Mouse (Mus musculus) CH12.LX (cell line): ENCODE measurements around the gene Mpc2. TPM values are rescaled to one million over a fixed set of nuclear protein-coding genes. Genes with fewer than 3 reads are reported as not detected.

ENCODE experiments used
- DNase-seq: peaks from one replicate; pipeline ENCODE4 v3.0.0-alpha.2; 2013; ENCODE audit errors: extremely low read depth
- H3K27ac ChIP-seq: 2 replicates; pipeline ENCODE4 v1.5.1; 2012; ENCODE audit warnings: low read depth, mild to moderate bottlenecking, control low read depth, moderate library complexity; ENCODE audit not compliant: insufficient read depth
- H3K27me3 ChIP-seq: replicated peaks from 2 replicates; pipeline ENCODE3; 2012; ENCODE audit warnings: inconsistent platforms
- H3K36me3 ChIP-seq, 2 experiments: replicated peaks in 1 of 2; 2 replicates each; pipeline versions ENCODE3 to v1.6.1; 2012; ENCODE audit warnings: inconsistent platforms in 1 of 2, low read length in 1 of 2, mild to moderate bottlenecking in 1 of 2, mixed read lengths in 1 of 2, moderate library complexity in 1 of 2; ENCODE audit not compliant: control insufficient read depth in 1 of 2, insufficient read depth in 1 of 2
- H3K4me1 ChIP-seq, 2 experiments: 2 replicates each; pipeline ENCODE4 v1.6.1; 2012; ENCODE audit warnings: inconsistent platforms in 1 of 2, moderate library complexity in 1 of 2; ENCODE audit not compliant: insufficient read depth in 2 of 2, control insufficient read depth in 1 of 2
- H3K4me2 ChIP-seq: 2 replicates; pipeline ENCODE4 v1.6.1; 2012; ENCODE audit warnings: low read depth, mild to moderate bottlenecking, control low read depth; ENCODE audit not compliant: poor library complexity, insufficient read depth, severe bottlenecking
- H3K4me3 ChIP-seq, 3 experiments: fragments of 150-350 bp in 1 of 3; sonication (generic) in 1 of 3; replicated peaks in 1 of 3; 2 replicates each; pipeline versions ENCODE3 to v1.5.1; 2011 to 2012; ENCODE audit warnings: low read depth in 2 of 3, low read length in 2 of 3, mild to moderate bottlenecking in 2 of 3, moderate library complexity in 2 of 3, control low read depth in 1 of 3, improper control_type of control experiment in 1 of 3, inconsistent platforms in 1 of 3, mixed read lengths in 1 of 3; ENCODE audit not compliant: poor library complexity in 1 of 3
- H3K79me2 ChIP-seq: replicated peaks from 2 replicates; pipeline ENCODE4 v1.6.1; 2012; ENCODE audit warnings: mild to moderate bottlenecking, moderate library complexity; ENCODE audit not compliant: control insufficient read depth, poor library complexity, insufficient read depth, severe bottlenecking; ENCODE audit errors: extremely low read depth
- H3K9ac ChIP-seq: 2 replicates; pipeline ENCODE4 v1.6.1; 2012; ENCODE audit warnings: low read depth, mild to moderate bottlenecking, control low read depth, moderate library complexity; ENCODE audit not compliant: insufficient read depth
- H3K9me3 ChIP-seq: replicated peaks from 2 replicates; pipeline ENCODE3; 2012; ENCODE audit warnings: low read length, inconsistent platforms, mixed read lengths
- BHLHE40 ChIP-seq: IDR thresholded peaks from 2 replicates; pipeline ENCODE4 v1.6.1; 2011; ENCODE audit warnings: mild to moderate bottlenecking, low read depth, low read length, improper control_type of control experiment
- CTCF ChIP-seq, 2 experiments: IDR thresholded peaks in 1 of 2; conservative IDR thresholded peaks in 1 of 2; 2 replicates each; pipeline ENCODE4 v1.5.1; 2011 to 2012; ENCODE audit warnings: low read depth in 2 of 2, low read length in 2 of 2, improper control_type of control experiment in 1 of 2, inconsistent platforms in 1 of 2, mild to moderate bottlenecking in 1 of 2, moderate library complexity in 1 of 2
- E2F4 ChIP-seq: IDR thresholded peaks from 2 replicates; pipeline ENCODE4 v1.6.1; 2011; ENCODE audit warnings: low read depth, low read length, improper control_type of control experiment; ENCODE audit not compliant: insufficient replicate concordance
- HCFC1 ChIP-seq: IDR thresholded peaks from 2 replicates; pipeline ENCODE4 v1.6.1; 2012; ENCODE audit warnings: low read depth, mild to moderate bottlenecking, inconsistent platforms, low read length, improper control_type of control experiment
- KAT2A ChIP-seq: IDR thresholded peaks from 2 replicates; pipeline ENCODE4 v1.6.1; 2012; ENCODE audit warnings: low read length, improper control_type of control experiment, inconsistent platforms; ENCODE audit not compliant: insufficient replicate concordance
- MAFK ChIP-seq: IDR thresholded peaks from 2 replicates; pipeline ENCODE4 v1.6.1; 2011; ENCODE audit warnings: low read length, improper control_type of control experiment; ENCODE audit not compliant: insufficient replicate concordance
- MAZ ChIP-seq: IDR thresholded peaks from 2 replicates; pipeline ENCODE4 v1.6.1; 2012; ENCODE audit warnings: low read depth, mild to moderate bottlenecking, inconsistent platforms, low read length, improper control_type of control experiment, moderate library complexity
- MEF2A ChIP-seq: IDR thresholded peaks from 2 replicates; pipeline ENCODE4 v1.6.1; 2014; ENCODE audit warnings: low read depth, mild to moderate bottlenecking, inconsistent platforms, low read length, improper control_type of control experiment, borderline replicate concordance
- NELFE ChIP-seq: IDR thresholded peaks from 2 replicates; pipeline ENCODE4 v1.6.1; 2011; ENCODE audit warnings: low read depth, low read length, improper control_type of control experiment
- POLR2A ChIP-seq: IDR thresholded peaks from 2 replicates; pipeline ENCODE4 v1.6.1; 2011; ENCODE audit warnings: low read depth, mild to moderate bottlenecking, improper control_type of control experiment, low read length
- RCOR1 ChIP-seq: conservative IDR thresholded peaks from 2 replicates; pipeline ENCODE4 v1.6.1; 2012; ENCODE audit warnings: low read depth, mild to moderate bottlenecking, inconsistent platforms, low read length, improper control_type of control experiment
- SIN3A ChIP-seq: IDR thresholded peaks from 2 replicates; pipeline ENCODE4 v1.6.1; 2012; ENCODE audit warnings: low read length, improper control_type of control experiment, inconsistent platforms
- UBTF ChIP-seq: IDR thresholded peaks from 2 replicates; pipeline ENCODE4 v1.6.1; 2012; ENCODE audit warnings: low read depth, mild to moderate bottlenecking, inconsistent platforms, low read length, improper control_type of control experiment, moderate library complexity
- USF2 ChIP-seq: conservative IDR thresholded peaks from 2 replicates; pipeline ENCODE4 v1.6.1; 2011; ENCODE audit warnings: low read depth, low read length, improper control_type of control experiment
- ZC3H11A ChIP-seq: IDR thresholded peaks from 2 replicates; pipeline ENCODE4 v1.6.1; 2012; ENCODE audit warnings: low read depth, mild to moderate bottlenecking, inconsistent platforms, low read length, improper control_type of control experiment
- ZNF384 ChIP-seq: IDR thresholded peaks from 2 replicates; pipeline ENCODE4 v1.6.1; 2012; ENCODE audit warnings: low read depth, low read length, improper control_type of control experiment, inconsistent platforms
- dilution Hi-C: fragments of 300-500 bp; cut with MboI; formaldehyde crosslinking; loops from 2 replicates; pipeline ENCODE4 v1.14.3; 2020; ENCODE audit warnings: low sequenced_read_pairs; ENCODE audit not compliant: extremely low pct_unique_long_range_greater_than_20kb, extremely low pct_ligation_motif_present
- in situ Hi-C: fragments of 300-500 bp; cut with MboI; formaldehyde crosslinking; loops from 3 replicates; pipeline ENCODE4 v1.14.3; 2019; ENCODE audit warnings: low sequenced_read_pairs, low pct_ligation_motif_present, low pct_unique_long_range_greater_than_20kb, mixed read lengths
- polyA plus RNA-seq: library from polyadenylated mRNA; unstranded; fragments of >175 nt; gene quantifications from 2 replicates; pipeline ENCODE4 v1.2.1, GENCODE M21; 2012; ENCODE audit warnings: low read depth; ENCODE audit not compliant: insufficient read length
- total RNA-seq, 2 experiments: library from RNA; depleted of rRNA; stranded (reverse); fragments of 300-350 nt in 1 of 2; fragments of >200 nt in 1 of 2; gene quantifications; 2 replicates each; pipeline ENCODE4 v1.2.3; 2012 to 2014

Mpc2 gene
- total and polyA plus RNA-seq, 3 experiments = 32.5 to 55.8 (median 44.0) TPM

DNA sequence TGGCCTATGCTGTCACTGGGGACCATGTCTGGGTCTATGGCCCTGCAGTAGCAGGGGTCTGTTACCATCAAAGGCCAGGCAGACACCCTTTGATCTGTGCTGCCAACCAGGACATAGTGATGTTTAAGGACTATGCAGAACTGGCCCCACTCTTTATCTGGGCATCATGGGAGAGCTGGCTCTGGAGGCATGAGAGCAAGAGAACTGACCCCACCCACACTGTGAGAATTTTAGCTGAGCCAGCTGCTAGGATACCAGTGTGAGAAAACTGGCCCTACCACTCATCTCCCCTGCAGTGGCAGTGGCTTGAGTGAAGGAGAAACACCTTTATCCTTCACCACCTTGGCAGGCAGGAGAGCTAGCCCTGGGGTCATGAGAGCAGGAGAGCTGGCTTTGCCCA is 19.2 kb upstream of the Mpc2 start:
- H3K36me3 ChIP-seq = no peaks in the 10 kb centered on the region
- DNase-seq = no peak
- no peak overlapping the region for H3K4me2 ChIP-seq
- no peaks in the 10 kb centered on the region for H3K27me3 ChIP-seq
- no peak for TF ChIP-seq USF2
- no peak for TF ChIP-seq HCFC1
- TF ChIP-seq SIN3A = no peak
- TF ChIP-seq MAFK = no peak
- no peak for TF ChIP-seq POLR2A
- TF ChIP-seq MAZ = no peak
- no peak for TF ChIP-seq NELFE
- no peak for TF ChIP-seq MEF2A
- no peak for TF ChIP-seq KAT2A
- H3K9me3 ChIP-seq = no peaks in the 10 kb centered on the region
- H3K27ac ChIP-seq = no peak overlapping the region
- in situ Hi-C loops (no loop called here), dilution Hi-C loops (no loop called here)
- no peaks in the 10 kb centered on the region for H3K79me2 ChIP-seq
- H3K4me3 ChIP-seq = no peak overlapping the region
- no peaks in the 10 kb centered on the region for H3K4me1 ChIP-seq
- no peak overlapping the region for H3K9ac ChIP-seq

DNA sequence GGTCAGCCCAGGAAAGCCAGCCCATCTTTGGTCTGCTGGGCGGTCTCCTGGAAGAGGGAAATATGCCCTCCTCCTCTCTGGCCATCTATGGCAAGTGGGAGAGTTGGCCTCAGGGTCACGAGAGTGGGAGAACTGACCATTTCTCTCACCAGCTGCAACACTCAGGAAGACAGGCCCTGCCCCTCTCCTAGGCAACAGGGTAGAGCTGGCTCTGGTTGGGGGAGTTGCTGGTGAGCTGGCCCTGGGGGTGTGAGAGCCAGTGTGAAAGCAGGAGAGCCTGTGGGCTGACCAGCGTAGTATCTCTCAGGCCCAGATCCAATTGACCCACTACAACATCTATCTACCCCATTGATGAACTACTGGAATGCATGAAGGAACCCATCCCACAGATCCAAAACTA is 18.7 kb upstream of the Mpc2 start:
- dilution Hi-C loops = no loop called here
- Histone ChIP-seq H3K36me3 (no peaks in the 10 kb centered on the region), H3K4me2 (no peak overlapping the region), H3K9ac (no peak overlapping the region), H3K27me3 (no peaks in the 10 kb centered on the region), H3K4me3 (no peak overlapping the region), H3K27ac (no peak overlapping the region), H3K9me3 (no peaks in the 10 kb centered on the region), H3K4me1 (no peaks in the 10 kb centered on the region), H3K79me2 (no peaks in the 10 kb centered on the region)
- DNase-seq = no peak
- in situ Hi-C loops = no loop called here
- TF ChIP-seq KAT2A (no peak), ZC3H11A (no peak), RCOR1 (no peak), E2F4 (no peak), CTCF (conservative IDR thresholded peaks at IDR 0.05 in 1 of 2, IDR thresholded peaks at IDR 0.05 in 1 of 2; ENCODE audit: low read depth in 2 of 2, low read length in 2 of 2) (no peak), UBTF (no peak), USF2 (no peak)

DNA sequence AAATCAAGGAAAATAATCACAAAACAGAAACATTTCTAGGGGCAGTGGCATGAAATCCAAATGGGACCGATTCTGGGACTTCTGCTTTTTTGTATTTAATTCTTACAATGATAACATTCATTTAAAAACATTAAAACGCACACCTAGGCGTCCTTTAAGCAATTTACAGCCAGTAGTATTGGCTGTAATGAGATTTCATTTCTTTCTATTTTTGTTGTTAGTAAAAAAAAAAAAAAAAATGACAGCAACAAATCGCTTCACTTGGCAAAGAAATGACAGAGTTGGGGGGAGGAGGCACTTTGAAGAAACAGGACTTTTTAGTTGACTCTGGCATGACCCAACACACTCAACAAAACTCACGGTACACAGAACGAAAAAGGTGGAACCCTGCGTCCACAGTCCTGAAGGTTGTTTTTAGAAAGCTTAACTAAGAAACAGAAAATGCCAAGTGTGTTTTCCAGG is 1.4 kb upstream of the Mpc2 start:
- peaks cover 2% of the 10 kb centered on the region for H3K79me2 ChIP-seq
- peak overlapping the region; percentile 77 to 97 (median 88) for H3K4me3 ChIP-seq
- H3K4me1 ChIP-seq = peaks cover 0 to 12% of the 10 kb centered on the region in 2 experiments; a peak in 2 of 4 replicates
- H3K27ac ChIP-seq = no peak overlapping the region
- peak overlapping the region; percentile 79 for H3K9ac ChIP-seq
- no peaks in the 10 kb centered on the region for H3K27me3 ChIP-seq
- peak overlapping the region; percentile 76 for H3K4me2 ChIP-seq
- peaks cover 3% of the 10 kb centered on the region for H3K9me3 ChIP-seq
- peak; percentile 22 for DNase-seq
- in situ Hi-C loops (no loop called here), dilution Hi-C loops (no loop called here)
- TF ChIP-seq BHLHE40 = no peak
- peak; percentile 62 for TF ChIP-seq ZNF384
- H3K36me3 ChIP-seq = no peaks in the 10 kb centered on the region
